23 mouse cellular contexts compared by ENCODE assay signal in genomic region chr10:71381471-71382033, GRCm38 (mm10). TPM values are rescaled to one million over a fixed set of nuclear protein-coding genes. Genes with fewer than 3 reads are reported as not detected.
DNase-seq lines count a peak whose midpoint lies in the region; ATAC-seq and TF ChIP-seq lines count a peak whose summit lies in the region.
"Had no signal": no experiment of that assay in that cellular context is flagged by ENCODE, and none has a peak within 500 bp of the region (broad histone marks: within the 10 kb centered on the region; RNA-seq: fewer than 3 reads in every experiment).

No protein-coding gene starts in this region.

- no peaks in the 10 kb centered on the region for H3K27me3 ChIP-seq in kidney, adult 2 months (replicated peaks; ENCODE audit: control insufficient read depth, insufficient read depth, low read length)
- no peaks in the 10 kb centered on the region for H3K27me3 ChIP-seq in kidney, embryonic 16.5 days (ENCODE audit: insufficient read depth, low read length)
- no peaks in the 10 kb centered on the region for H3K27me3 ChIP-seq in midbrain, embryonic 13.5 days
- H3K27me3 ChIP-seq: forebrain, embryonic 13.5 days; hindbrain, embryonic 13.5 days; midbrain, embryonic 15.5 days; neural tube, embryonic 15.5 days; stomach, embryonic 15.5 days had no signal

- H3K4me1 ChIP-seq in kidney, adult 2 months (ENCODE audit: control insufficient read depth, insufficient read depth, low read length): peaks cover 13% of the 10 kb centered on the region; the same call in 1 of the 2 replicates
- H3K4me1 ChIP-seq in kidney, embryonic 16.5 days (ENCODE audit: insufficient read depth, low read length): peaks cover 32% of the 10 kb centered on the region
- H3K4me1 ChIP-seq in midbrain, embryonic 13.5 days (replicated peaks): no peaks in the 10 kb centered on the region
- H3K4me1 ChIP-seq: forebrain, embryonic 13.5 days; hindbrain, embryonic 13.5 days; midbrain, embryonic 15.5 days; neural tube, embryonic 15.5 days; stomach, embryonic 15.5 days had no signal

- no peak for TF ChIP-seq CTCF in kidney, adult 2 months (conservative IDR thresholded peaks at IDR 0.05; ENCODE audit: insufficient read depth, insufficient read length, low read depth, low read length)

- H3K27ac ChIP-seq in kidney, adult 2 months (ENCODE audit: insufficient read depth, low read depth, low read length): peak overlapping the region; percentile 92
- peak overlapping the region; percentile 76 for H3K27ac ChIP-seq in kidney, embryonic 16.5 days (ENCODE audit: low read length)
- no peak overlapping the region for H3K27ac ChIP-seq in midbrain, embryonic 13.5 days
- H3K27ac ChIP-seq: forebrain, embryonic 13.5 days; hindbrain, embryonic 13.5 days; left cerebral cortex, adult 2 months; midbrain, embryonic 15.5 days; neural tube, embryonic 15.5 days; stomach, embryonic 15.5 days had no signal

- H3K36me3 ChIP-seq in kidney, adult 2 months (ENCODE audit: control insufficient read depth, insufficient read depth, low read length): peaks cover 2% of the 10 kb centered on the region; the same call in 1 of the 2 replicates
- H3K36me3 ChIP-seq in kidney, embryonic 16.5 days (ENCODE audit: insufficient read depth, low read length): peaks cover 22% of the 10 kb centered on the region; the same call in 1 of the 2 replicates
- peaks cover 40% of the 10 kb centered on the region for H3K36me3 ChIP-seq in midbrain, embryonic 13.5 days

- no peak overlapping the region for H3K9ac ChIP-seq in kidney, embryonic 16.5 days (replicated peaks; ENCODE audit: low read length)
- H3K9ac ChIP-seq in midbrain, embryonic 13.5 days (replicated peaks): no peak overlapping the region
- H3K9ac ChIP-seq: forebrain, embryonic 13.5 days; hindbrain, embryonic 13.5 days; midbrain, embryonic 15.5 days; neural tube, embryonic 15.5 days; stomach, embryonic 15.5 days had no signal

- no peak for ATAC-seq in kidney, embryonic 16.5 days (ENCODE audit: low FRiP score, low TSS enrichment)
- ATAC-seq in midbrain, embryonic 13.5 days: no peak
- ATAC-seq: forebrain, embryonic 13.5 days; midbrain, embryonic 15.5 days had no signal

- H3K4me2 ChIP-seq in kidney, embryonic 16.5 days (replicated peaks; ENCODE audit: low read depth, low read length): peak overlapping the region; percentile 37
- no peak overlapping the region for H3K4me2 ChIP-seq in midbrain, embryonic 13.5 days (replicated peaks)
- H3K4me2 ChIP-seq: forebrain, embryonic 13.5 days; heart, embryonic 11.5 days; hindbrain, embryonic 13.5 days; midbrain, embryonic 15.5 days; neural tube, embryonic 15.5 days; stomach, embryonic 15.5 days had no signal

- no peak for DNase-seq in kidney, adult 2 months
- no peak for DNase-seq in kidney, postnatal 14 days
- DNase-seq in R1 (ENCODE audit: low read depth, low spot score): peak; percentile 89
- no peak for DNase-seq in heart, adult 11 months
- DNase-seq in embryo, embryonic 10 days (ENCODE audit: low spot score): no peak
- DNase-seq: adrenal gland, adult 2 months; cerebellum, adult 2 months; heart, postnatal 10 days; layer of hippocampus, adult 9-11 months; left cerebral cortex, postnatal 4 days; liver; lung, adult 18-20 months; lung, postnatal 14 days; right cerebral cortex, postnatal 14 days had no signal

- no peaks in the 10 kb centered on the region for H3K9me3 ChIP-seq in kidney, embryonic 16.5 days (ENCODE audit: low read length)
- H3K9me3 ChIP-seq in midbrain, embryonic 13.5 days: no peaks in the 10 kb centered on the region
- H3K9me3 ChIP-seq: forebrain, embryonic 13.5 days; hindbrain, embryonic 13.5 days; midbrain, embryonic 15.5 days; neural tube, embryonic 15.5 days; stomach, embryonic 15.5 days had no signal

- H3K4me3 ChIP-seq in kidney, adult 2 months (ENCODE audit: insufficient read depth, low read depth, low read length): peak overlapping the region; percentile 32; the same call in 1 of the 2 replicates
- 0 out of 2 replicates have a peak overlapping the region, but pooled peaks have one; percentile 11 for H3K4me3 ChIP-seq in kidney, embryonic 16.5 days (ENCODE audit: low read length)
- no peak overlapping the region for H3K4me3 ChIP-seq in midbrain, embryonic 13.5 days (replicated peaks)
- H3K4me3 ChIP-seq: forebrain, embryonic 13.5 days; hindbrain, embryonic 13.5 days; left cerebral cortex, adult 2 months; midbrain, embryonic 15.5 days; neural tube, embryonic 15.5 days; stomach, embryonic 15.5 days had no signal

- 50% methylated on average over 29 of the region's 29 CpGs for WGBS in kidney, adult 2 months
- WGBS in kidney, embryonic 16.5 days: 69% methylated on average over 29 of the region's 29 CpGs
- 92% methylated on average over 29 of the region's 29 CpGs for WGBS in midbrain, embryonic 13.5 days

- TF ChIP-seq POLR2A in kidney, adult 2 months (IDR thresholded peaks at IDR 0.05; ENCODE audit: low read depth, low read length): no peak

RNA-seq across cellular contexts. Expression of gene Ipmk, which starts 34.0 kb away (rescaled TPM):
- 31.1 and 34.6 TPM in 2 replicates for polyA plus RNA-seq in kidney, adult 2 months (2012; rRNA removed)
- polyA plus RNA-seq in kidney, embryonic 16.5 days (2015; fragmentation: Nextera tagmentation; extraction: Ambion mirVana): 15.6 and 16.1 TPM in 2 replicates
- 16.3 and 17.7 TPM in 2 replicates for polyA plus RNA-seq in midbrain, embryonic 13.5 days (2015; fragmentation: Nextera tagmentation; extraction: Ambion mirVana)

RNA-seq across cellular contexts. Expression of gene Cisd1, which starts 36.8 kb away (rescaled TPM):
- polyA plus RNA-seq in kidney, adult 2 months (2012; rRNA removed): 299 and 319 TPM in 2 replicates
- 137 and 139 TPM in 2 replicates for polyA plus RNA-seq in kidney, embryonic 16.5 days (2015; fragmentation: Nextera tagmentation; extraction: Ambion mirVana)
- polyA plus RNA-seq in midbrain, embryonic 13.5 days (2015; fragmentation: Nextera tagmentation; extraction: Ambion mirVana): 222 and 228 TPM in 2 replicates
